Mouse (Mus musculus) bone marrow macrophage, adult 2 months (primary cell): ENCODE results near the gene Dhrs9.

Source experiments
- CTCF ChIP-seq: IDR thresholded peaks from 2 replicates; pipeline ENCODE4 v1.5.1; 2012; ENCODE audit warnings: low read depth, mild to moderate bottlenecking, low read length, moderate library complexity
- POLR2A ChIP-seq: IDR thresholded peaks from 2 replicates; pipeline ENCODE4 v1.6.1; 2012; ENCODE audit warnings: mild to moderate bottlenecking, low read depth, low read length, borderline replicate concordance

GRCm38 (mm10) chr2:69376780-69377179 lies 3.5 kb upstream of the Dhrs9 start:
- TF ChIP-seq POLR2A (no peak), CTCF (no peak)
